Mouse (Mus musculus) right cerebral cortex, postnatal 36 days (tissue): Measurements from ENCODE around the gene Nol4l.
A peak's percentile ranks its signal among the peaks of the same experiment; 100 is the strongest.

Experiments used
- DNase-seq, 2 experiments: peaks; one replicate each; pipeline ENCODE4 v3.0.0; 2022; ENCODE audit warnings: low spot score in 2 of 2, mixed read lengths in 1 of 2

The Nol4l gene

DNA sequence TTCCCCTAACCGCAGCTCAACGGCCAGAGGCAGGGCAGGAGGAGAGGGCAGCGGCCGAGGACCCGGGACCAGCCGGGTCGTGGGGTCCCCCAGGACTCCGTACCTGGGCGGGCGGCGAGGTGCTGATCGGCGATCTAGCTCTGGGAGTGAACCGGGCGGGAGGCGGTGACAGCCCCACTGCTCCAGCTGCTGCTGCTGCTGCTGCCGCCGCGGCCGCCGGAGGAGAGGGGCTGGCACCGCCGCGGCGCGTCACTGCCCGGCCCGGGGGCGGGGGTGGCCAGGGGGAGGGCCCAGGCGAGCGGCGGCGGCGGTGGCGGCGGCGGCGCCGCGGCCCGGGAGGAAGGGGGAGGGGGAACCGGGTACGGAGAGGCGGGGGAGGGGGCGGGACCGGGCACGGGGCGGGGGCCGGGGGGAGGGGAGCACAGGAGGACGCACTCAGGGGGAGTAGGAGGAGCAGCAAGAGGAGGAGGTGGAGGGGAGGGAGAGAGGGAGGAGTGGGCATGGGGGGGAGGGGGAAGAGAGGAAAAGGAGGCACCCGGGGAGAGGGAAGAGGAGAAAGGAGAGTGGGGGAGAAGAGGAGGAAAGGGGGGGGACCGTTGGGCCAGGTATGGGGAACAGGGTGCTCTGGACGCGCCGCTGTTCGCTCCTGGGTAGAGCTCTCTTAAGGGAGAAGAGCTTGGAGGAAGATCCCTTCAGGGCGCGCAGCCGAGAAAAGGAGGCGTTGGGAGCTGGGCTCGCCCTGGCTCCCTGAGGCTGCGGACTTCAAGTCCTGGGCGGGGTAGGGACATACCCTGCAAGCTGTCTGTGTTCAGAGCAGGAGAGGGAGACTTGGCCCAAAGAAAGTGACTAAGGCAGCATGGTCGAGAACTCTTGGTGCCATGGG, 85.3 kb downstream of the Nol4l start:
- peak; percentile 32 to 46 for DNase-seq

DNA sequence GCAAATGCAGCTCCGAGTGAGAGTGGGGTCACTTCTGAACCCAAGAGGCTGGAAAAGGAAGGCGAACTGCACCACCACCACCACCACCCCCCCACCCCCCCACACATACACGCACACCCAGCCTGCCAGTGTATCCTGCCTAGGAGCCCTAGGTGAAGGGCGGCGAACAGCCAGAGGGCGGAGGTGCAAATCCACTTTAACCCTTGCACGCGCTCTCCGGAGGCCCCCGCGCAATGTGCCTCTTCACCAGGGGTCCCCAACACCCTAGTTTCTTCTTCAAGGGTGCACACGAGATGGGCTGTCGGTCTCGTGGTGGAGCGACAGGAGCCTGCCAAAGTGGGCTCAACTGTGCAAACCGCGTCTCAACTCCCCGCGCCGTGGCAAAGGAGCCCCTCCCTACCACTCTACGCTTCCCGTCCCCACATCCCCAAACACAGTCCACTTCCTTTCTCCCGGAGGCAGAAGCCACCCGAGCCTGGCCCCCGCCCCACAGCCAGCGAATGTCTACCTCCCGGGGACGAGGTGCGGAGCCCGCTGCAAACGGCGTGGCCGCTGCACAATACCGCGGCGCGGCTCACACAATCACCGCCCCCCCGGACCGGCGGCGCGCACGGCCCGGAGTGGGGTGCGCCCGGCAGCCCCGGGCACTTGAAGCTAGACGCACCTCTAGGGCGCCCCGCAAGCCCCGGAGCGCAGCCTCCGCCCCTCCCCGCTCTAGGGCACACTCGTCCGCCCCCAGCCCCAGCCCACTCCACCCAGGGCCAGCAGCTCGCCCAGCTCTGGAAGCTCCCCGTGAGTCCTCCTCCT, 86.1 kb downstream of the Nol4l start:
- DNase-seq, result no peak

DNA sequence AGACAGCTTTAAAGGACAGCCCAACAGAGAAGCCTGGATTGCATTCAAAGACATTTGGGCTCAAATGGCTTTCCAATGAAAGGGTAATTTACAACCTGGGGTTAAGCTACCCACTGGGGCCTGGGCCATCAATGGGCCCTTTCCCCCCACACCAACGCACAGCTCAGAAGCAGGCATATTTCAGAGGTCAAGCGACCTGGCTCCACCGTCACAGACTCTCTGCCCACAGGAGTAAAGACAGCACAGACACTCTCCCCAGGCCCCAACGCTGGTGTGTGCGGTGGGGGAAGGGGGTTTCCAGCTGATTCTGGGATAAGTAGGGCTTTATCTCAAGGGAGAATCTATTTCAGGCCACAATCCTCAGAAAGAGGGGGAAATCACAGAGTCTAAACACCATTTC, 87.1 kb downstream of the Nol4l start:
- DNase-seq, result no peak

DNA sequence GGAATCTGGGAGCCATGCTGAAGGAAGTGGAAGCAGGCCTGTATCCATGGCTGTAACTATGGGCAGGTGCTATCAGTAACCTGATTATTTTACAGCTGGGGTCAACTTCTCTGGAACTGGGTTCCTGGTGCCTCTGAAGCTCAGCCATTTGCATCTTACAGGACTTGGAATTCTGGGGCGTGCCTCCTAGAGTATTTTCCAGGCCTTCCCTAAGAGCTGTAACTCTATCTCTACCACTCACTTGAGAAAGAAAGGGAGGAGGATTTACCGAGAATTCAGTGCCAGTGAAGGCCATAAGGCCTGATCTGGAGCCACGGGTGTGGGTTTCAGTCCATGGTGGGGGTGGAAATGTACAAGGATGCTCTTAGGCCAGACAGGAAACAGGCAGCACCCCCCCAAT, 88.5 kb downstream of the Nol4l start:
- no peak for DNase-seq

DNA sequence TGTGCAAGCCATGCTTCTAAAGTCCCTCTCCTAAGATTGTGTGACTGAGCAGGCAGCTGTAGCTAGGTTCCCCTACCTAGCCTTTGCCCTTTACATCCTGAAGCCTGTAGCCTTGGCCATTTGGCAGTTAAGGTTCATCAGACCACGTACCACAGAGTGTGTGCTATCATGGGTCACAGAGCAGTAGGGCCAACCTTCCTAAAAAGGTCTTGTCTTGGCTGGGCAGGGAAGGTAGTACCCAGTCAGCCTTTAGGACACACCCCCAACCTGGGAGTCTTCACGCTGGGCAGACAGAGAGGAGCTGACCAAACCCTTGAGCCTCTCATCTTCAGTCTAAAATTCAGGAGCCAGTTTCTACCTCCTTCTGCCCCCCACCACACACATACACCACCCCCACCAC, 89.0 kb downstream of the Nol4l start:
- no peak for DNase-seq

DNA sequence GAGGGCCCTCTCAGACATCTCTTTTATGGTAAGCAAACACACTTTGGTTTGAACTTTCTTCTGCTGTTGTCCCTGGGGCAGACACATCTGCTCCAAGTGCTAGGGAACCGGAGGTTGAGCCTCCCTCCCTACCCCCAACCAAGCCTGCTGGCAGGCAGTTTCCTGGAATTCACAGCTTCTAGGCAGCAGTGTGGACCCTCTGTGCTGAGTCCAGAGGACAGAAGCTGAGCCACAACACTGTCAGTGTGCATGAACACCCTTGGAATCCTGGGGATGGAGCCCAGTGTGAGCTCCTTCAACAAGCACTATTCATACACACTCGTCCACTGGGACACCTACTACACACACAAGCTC, 92.5 kb downstream of the Nol4l start:
- no peak for DNase-seq

DNA sequence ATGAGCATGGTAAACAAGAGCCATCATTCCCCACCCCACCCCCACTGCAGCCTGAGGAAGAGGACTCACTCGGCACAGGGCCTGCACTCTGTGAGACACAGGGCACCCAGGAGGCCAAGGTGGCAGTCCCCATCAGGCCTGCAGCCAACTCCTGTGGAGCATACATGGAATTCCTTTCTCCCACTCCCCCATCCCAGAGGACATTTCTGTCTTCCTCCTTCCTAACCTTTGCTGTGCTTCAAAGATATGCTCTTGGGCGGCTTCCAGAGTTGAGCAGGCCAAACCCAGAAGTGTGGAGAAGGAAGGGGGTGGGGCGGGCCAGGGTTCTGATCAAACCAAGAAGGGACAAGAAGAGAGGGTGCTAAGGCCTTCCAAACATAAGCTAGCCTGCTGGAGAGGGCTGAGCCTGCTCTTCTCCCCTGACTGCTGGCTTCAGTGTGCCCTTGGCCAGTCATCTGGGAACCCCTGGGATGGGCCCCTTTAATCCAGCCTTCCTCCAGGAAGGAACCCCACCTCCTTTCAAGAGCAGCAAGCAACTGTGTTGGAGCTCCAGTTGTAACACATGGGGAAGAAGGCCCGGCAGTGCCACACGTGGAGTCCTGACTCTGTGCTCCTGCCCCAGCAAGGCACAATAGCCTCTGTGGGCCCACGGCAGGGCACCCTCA, 93.0 kb downstream of the Nol4l start:
- DNase-seq, result no peak

DNA sequence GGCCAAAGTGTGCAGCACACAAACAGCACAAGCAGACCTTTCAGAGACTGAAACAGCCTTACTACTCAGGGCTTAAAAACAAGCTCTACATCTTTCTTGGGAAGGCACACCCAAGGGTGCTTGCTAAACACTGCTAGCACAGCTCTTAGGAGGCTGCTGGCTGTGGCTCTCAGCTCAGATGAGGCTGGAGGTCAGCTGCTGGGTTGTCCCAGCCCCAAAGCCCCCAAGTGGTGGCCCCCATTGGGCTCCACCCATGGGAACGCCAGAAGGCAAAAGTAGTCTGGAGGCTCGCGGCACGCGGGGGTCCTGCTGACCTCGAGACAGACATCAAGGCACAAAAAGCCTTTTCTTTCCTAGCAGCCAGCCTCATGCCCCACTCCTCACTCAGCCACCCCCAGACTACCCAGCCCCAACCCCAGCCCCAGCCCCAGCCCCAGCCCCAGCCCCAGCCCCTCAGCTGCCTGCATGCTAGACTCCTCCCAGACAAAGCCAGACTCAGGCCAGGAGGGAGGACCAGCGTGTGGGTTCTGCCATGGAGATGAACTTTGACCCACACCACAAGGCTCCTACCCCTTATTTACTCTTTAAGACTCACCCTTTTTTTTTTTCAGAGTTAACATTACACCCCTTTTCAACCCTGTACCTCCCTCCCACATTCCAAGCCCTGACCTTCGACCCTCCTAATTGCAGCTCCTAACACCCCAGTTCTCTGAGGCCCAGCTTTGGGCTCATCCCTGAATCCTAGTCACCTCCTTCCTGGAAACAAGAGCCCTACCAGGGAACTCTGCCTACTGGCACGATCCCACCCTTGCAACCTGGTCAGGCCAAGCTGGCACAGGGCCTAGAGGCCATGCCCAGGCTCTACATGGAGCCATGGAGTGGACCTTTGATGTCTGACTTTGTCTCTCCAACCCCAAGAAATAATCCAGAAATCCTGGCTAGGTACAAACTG, 94.6 kb downstream of the Nol4l start:
- DNase-seq, result no peak

DNA sequence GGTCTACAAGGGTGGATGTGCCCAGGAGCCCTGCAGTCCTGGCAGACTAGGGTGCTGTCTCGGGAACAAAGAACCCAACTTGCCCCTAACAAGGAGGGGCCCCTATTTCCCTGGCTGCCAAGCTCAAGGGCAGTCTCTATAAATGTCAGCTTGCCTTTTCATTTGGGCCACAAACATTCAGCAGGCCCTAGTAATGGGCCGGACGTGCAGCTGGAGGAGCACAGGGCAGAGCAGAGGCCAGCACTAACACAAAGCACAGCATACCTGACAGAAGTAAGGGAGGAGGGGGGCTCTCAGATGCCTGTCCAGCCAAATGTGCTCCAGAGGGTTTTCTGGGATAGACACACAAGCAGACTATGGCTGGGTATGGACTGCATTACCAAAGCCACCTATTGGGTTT, 95.9 kb downstream of the Nol4l start:
- DNase-seq, result no peak

DNA sequence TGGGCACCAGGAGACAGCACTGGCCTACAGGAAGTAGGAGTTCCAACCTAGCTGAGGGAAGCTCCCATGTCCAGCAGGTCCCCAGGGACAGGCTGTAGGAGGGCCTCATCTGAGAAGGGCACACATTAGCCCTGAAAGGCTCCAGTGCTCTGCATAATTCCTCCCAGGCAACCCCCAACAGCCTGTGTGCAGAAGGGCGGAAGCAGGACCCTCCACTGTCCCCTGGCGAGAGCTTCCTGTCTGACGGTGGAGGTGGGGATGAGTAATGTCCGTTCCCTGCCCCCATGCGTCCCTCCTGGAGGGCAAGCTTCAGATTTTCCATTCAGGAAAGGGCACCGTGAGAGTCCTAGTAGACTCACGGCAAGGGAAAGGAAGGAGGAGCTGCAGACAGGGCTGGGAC, 97.3 kb downstream of the Nol4l start:
- no peak for DNase-seq

DNA sequence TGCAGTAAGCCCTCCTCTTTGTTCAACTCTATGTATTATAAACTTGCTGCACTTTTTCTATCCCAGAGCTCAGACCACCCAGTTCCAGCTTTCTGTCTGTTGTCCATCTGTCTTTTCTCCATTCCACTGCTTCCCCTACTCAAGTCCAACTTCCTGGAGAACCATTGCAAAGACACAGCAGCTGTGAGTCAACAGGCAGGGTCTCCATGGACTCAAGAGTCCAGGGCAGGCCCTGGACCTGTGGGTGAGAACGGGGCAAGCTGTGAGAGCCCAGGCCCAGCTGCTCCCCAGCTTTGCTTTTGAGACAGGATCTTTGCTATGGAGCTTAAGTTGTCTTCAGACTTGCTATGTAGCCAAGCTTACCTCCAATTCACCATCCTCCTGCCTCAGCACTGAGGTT, 99.2 kb downstream of the Nol4l start:
- no peak for DNase-seq

DNA sequence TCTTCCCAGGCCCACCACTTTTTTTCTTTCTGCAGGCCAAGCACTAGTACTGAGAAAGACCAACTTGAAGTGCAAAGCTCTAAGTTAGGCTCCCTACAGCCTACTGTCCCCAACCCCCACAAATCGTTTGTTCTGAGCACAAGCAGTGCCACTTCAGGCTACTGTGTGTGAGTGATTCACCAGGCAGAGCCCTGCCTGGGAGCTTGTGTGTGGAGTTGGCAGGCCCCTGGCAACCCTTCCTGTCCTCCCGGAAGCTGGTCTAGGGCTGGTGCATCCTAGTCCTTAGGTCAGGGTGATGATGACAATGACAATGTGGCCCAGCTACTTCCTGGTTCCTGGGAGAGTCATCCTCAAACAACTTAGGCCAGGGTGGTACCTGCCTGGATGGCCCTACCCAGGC, 101.3 kb downstream of the Nol4l start:
- DNase-seq, result peak in 1 of 2 experiments; percentile 31

DNA sequence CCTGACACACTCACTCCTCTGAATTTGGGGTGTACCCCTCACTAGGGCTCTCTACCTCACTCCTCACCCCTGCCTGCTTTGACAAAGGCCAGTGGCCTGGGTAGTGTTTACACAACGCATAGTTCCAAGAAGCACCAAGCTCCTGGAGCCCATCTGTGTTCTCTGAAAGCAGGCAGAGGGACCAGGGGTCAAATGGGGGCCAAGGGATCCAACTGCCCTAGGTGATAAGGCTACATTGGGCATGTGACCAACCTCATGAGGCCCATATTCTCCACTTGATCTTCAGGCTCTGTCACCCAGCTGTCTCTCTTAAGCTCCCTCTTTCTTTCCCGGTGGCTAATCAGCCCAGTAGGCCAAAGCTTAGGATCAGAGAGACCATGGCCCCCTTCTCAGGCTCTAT, 102.8 kb downstream of the Nol4l start:
- no peak for DNase-seq

DNA sequence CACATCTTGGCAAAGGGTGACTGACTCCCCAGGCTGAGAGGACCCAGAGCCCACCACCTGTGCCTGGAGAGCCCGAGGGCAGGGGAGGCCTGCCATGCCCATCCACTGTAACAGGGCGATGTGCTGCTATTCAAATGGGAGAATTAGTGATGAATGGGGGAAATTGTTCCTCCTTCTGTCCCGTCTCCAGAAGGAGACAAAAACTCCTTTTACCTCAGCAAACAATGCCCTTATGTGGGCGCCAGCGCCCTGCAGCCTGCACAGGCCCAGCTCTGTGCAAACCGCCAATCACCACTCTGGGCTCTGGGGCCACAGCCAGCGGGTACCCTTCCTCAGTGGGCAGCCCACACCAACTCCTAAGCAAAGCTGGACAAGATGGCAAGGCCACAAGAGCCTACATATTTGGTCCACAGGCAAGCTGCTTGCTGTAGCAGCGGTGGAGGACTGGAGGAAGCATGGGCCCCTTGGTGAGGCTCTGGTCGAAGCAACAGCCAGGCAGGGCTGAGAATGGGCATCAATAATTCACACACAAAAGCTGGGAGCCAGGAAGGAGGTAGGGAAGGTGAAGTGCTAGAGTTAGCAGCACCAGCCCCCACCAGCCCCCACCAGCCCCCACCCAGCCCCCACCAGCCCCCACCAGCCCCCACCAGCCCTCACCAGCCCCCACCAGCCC, 103.6 kb downstream of the Nol4l start:
- peak; percentile 32 to 59 for DNase-seq

DNA sequence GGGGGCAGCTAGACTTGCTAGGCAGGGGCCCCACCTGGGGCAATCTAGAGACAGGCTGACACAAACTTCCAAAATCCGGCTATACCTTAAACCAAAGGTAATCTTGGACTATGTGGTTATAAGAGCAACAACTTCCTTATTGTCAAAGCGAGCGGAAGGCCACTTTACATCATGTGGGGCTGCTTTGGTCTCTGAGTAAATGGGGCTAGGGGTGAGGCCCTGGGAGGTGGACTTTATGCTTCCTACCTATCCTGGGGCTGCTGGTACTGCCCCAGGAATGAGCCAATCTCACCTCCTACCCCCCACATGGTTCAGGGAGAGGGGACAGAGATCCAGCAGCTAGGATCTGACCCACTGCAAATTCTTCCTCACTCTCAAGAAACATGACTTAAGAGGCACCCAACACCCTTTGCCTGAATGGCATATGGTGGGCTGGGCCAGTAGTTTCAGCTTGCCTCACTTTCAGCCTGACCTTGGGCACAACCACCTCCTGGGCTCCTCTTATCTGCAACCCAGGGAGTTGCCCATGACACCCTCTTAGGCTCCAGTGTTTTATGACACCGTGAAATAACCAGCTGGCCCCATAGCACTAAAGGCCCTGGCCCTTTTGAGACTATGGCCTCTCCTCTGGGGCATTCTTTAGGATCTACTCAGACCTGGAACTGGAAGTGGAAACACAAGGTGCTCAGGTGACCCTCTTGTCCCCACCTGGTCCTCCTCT, 104.5 kb downstream of the Nol4l start:
- DNase-seq, result no peak

DNA sequence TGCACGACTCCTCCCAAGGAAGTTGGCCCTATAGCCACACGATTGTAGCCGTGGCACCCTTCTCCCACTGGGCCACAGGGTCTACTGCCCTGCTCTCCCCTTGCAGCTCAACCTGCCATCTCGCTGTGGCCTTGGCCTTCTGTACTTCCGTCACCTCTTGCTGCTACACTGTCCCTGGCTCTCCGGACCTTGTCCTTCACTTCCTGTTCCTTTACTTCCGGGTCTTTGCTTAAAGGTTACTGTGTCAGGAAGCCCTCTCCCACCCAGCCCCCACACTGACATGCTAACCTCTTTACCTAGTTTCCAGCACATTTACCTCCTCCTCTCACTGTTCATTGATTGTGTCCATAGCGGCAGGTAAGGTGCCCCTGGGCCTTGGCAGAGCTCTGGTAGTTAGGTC, 105.2 kb downstream of the Nol4l start:
- DNase-seq, result no peak

DNA sequence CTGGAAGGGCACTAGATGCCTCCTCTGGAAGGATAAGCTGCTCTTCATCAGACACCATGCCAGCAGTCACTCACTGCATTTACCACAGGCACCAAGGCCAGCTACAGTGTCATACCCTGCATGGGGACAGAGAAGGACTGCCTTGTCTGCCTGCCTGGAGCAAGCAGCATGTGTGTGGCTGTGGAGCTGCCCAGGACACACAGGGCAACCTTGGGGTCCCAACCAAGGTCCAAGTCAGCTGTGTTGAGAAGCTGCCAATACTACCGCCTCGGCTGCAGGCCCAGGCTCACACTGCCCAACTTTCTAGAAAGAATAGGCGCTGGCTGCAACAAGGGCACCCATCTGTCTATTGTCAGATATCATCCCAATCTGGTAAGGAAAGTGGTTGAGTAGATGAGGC, 106.7 kb downstream of the Nol4l start:
- no peak for DNase-seq

DNA sequence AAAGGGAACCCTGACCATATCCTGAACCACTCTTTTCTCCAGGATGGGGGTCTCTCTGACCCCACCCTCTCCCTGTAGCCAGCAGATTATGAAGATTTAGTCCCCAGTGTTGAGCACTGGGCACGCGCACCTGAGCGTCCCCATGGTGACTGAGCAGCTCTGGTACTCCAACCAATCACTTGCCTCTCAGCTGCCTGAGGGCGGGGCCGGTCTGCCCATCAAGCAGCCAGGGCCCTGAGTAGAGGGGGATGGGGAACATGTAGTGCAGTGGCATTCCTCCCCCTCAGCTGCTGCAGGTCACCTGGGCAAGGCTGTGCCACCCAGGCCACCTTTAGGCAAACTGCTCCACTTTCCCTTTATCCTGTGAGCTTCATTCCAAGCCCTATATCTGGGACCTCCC, 107.7 kb downstream of the Nol4l start:
- peak in 1 of 2 experiments; percentile 27 for DNase-seq

DNA sequence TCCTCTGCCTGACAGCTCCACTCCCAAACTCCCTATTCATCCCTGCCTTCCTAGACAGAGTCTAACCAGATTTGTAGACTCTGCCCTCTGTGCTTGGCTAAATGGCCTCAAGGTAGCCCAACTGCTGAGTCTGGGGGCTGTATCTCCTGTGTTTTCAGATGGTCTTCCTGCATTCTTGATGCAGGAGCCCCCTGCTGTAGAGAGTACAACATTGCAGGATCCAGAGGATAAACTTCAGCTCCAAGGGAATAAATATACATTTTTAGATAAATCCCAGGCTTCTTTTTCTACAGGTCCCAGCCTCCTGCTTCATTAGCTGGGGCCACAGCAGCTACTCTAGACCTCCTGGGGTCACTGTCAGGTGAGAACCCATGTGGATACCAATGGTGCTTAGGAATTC, 108.5 kb downstream of the Nol4l start:
- no peak for DNase-seq

DNA sequence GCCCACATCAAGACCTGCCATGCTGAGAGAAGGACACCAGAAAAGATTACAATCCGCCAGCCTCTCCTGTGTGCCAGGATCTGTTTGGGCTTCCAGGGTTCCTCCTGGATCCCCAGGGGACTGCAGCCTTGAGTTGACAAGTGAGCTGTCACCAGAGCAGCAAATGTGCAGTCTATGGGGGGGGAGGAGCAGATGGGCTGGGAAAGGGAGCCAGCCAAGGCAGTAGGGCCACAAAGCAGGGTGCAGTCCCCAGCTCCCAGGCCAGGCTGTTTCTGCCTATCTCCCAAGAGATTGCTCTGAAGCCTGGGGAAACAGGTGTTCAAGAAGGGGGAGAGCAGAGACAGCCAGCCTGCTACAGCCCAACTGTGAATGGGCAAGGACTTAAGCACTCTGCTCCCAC, 111.4 kb downstream of the Nol4l start:
- DNase-seq, result no peak
